Mouse (Mus musculus) heart, embryonic 16.5 days (tissue): Measurements from ENCODE around the gene Gm10037. TPM values are rescaled to one million over a fixed set of nuclear protein-coding genes. Genes with fewer than 3 reads are reported as not detected.
A peak's percentile ranks its signal among the peaks of the same experiment; 100 is the strongest.
"Not testable (repeated sequence)": the region's sequence is repeated elsewhere in the genome, so short reads cannot be mapped to it uniquely, and the experiment has no call there.

Experiments
- ATAC-seq: fragments of 200-750 bp; cut with Nextera tagmentation; replicated peaks from 2 replicates; pipeline ENCODE4 v1.8.0; 2017; ENCODE audit warnings: moderate number of reproducible peaks; ENCODE audit not compliant: insufficient read depth, low FRiP score; ENCODE audit errors: extremely low read depth
- H3K27ac ChIP-seq: fragments of 300-500 bp; sonication (generic); 2 replicates; pipeline ENCODE4 v1.5.1; 2014; ENCODE audit warnings: mild to moderate bottlenecking, low read length, control low read depth, moderate library complexity
- H3K27me3 ChIP-seq: fragments of 300-500 bp; sonication (generic); 2 replicates; pipeline ENCODE4 v1.6.1; 2014; ENCODE audit warnings: low read length, mixed read lengths; ENCODE audit not compliant: control insufficient read depth, insufficient read depth
- H3K36me3 ChIP-seq: fragments of 300-500 bp; sonication (generic); 2 replicates; pipeline ENCODE4 v1.6.1; 2014; ENCODE audit not compliant: control insufficient read depth, insufficient read depth
- H3K4me1 ChIP-seq: fragments of 300-500 bp; sonication (generic); 2 replicates; pipeline ENCODE4 v1.6.1; 2014; ENCODE audit warnings: low read length, mixed read lengths; ENCODE audit not compliant: control insufficient read depth, insufficient read depth
- H3K4me2 ChIP-seq: fragments of 300-500 bp; sonication (generic); 2 replicates; pipeline ENCODE4 v1.6.1; 2014; ENCODE audit warnings: low read depth, mild to moderate bottlenecking, control low read depth, low read length
- H3K4me3 ChIP-seq: fragments of 300-500 bp; sonication (generic); 2 replicates; pipeline ENCODE4 v1.5.1; 2014; ENCODE audit warnings: mild to moderate bottlenecking, control low read depth, low read length
- H3K9ac ChIP-seq: fragments of 300-500 bp; sonication (generic); 2 replicates; pipeline ENCODE4 v1.6.1; 2014; ENCODE audit warnings: low read length, control low read depth
- H3K9me3 ChIP-seq: fragments of 300-500 bp; sonication (generic); replicated peaks from 2 replicates; pipeline ENCODE4 v1.6.1; 2016; ENCODE audit warnings: low read length; ENCODE audit not compliant: control insufficient read depth
- WGBS: fragments of 180-500 bp; shearing (Covaris S2); extraction: QIAGEN DNeasy Blood & Tissue Kit; methylation state at CpG from one replicate; pipeline ENCODE4 v1.1.7; 2014; 5-methylcytosine and 5-hydroxymethylcytosine counted together
- polyA plus RNA-seq: library from polyadenylated mRNA; unstranded; fragments of >200 nt; fragmentation: Nextera tagmentation; extraction: Ambion mirVana; gene quantifications from 2 replicates; pipeline ENCODE4 v1.2.1, GENCODE M21; 2015

Gene Gm10037
- polyA plus RNA-seq, 1 experiment from 2014 or later = 1.2 TPM

DNA sequence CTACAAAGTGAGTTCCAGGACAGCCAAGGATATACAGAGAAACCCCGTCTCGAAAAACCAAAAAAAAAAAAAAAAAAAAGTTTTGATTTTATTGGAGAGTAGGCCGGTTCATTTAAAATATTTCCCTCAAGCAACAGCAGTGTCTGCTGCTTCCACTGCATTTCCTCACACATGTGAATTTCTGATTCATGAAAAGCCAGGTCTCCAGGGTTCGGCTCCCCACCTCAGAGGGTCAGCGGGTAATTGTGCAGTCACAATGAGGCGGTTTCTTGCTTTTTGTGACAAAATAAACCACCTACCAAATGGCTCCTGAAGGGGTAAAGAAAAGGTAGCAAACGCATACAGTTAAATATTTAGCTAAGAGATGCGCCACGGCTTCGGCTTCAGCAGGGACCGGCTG is 32.1 kb downstream of the Gm10037 start, which contains the start of gene BC048507:
BC048507 (plus strand) TSS at position 301 of the 400 bp plus-strand sequence.
- no peaks in the 10 kb centered on the region for H3K36me3 ChIP-seq
- no peaks in the 10 kb centered on the region for H3K4me1 ChIP-seq
- no peaks in the 10 kb centered on the region for H3K27me3 ChIP-seq
- H3K9me3 ChIP-seq = no peaks in the 10 kb centered on the region
- H3K4me3 ChIP-seq = no peak within 1 kb of the TSS
- no peak within 1 kb of the TSS for H3K27ac ChIP-seq
- H3K9ac ChIP-seq = no peak within 1 kb of the TSS
- ATAC-seq = no peak
- no peak within 1 kb of the TSS for H3K4me2 ChIP-seq
- 79% methylated on average over 11 of the region's 11 CpGs for WGBS

DNA sequence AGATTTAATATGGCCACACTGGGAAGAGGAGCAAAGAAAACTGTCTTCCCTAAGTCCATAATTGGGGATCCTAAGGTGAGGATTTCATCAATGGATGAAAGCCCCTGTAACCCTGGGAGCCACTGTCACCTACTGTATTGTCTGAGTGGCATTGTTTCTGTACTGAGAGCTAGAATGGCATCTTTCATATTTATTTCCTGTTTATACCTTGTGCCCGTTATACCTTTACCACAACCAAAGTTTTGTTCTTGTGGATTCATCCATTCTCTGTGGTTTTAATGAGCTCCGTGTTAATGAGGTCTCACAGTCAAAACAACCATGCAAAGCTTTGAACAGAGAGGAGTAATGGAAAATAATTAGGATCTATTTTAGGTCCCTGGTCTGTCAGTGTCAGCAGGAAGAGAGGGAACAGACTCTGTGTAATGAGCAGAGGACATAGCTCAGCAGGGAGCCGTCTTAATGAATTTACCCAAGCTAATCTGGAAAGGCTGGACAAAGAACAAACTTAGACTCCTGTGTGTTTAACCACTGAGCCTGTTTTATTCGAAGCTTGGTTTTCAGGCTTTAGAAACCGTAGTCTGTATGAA is 34.0 kb downstream of the Gm10037 start:
- no peaks in the 10 kb centered on the region for H3K4me1 ChIP-seq
- no peaks in the 10 kb centered on the region for H3K9me3 ChIP-seq
- WGBS = 60% methylated on average over 5 of the region's 5 CpGs
- no peak overlapping the region for H3K9ac ChIP-seq
- no peaks in the 10 kb centered on the region for H3K36me3 ChIP-seq
- no peak overlapping the region for H3K4me2 ChIP-seq
- H3K27ac ChIP-seq = no peak overlapping the region
- H3K27me3 ChIP-seq = no peaks in the 10 kb centered on the region
- no peak overlapping the region for H3K4me3 ChIP-seq
- no peak for ATAC-seq

DNA sequence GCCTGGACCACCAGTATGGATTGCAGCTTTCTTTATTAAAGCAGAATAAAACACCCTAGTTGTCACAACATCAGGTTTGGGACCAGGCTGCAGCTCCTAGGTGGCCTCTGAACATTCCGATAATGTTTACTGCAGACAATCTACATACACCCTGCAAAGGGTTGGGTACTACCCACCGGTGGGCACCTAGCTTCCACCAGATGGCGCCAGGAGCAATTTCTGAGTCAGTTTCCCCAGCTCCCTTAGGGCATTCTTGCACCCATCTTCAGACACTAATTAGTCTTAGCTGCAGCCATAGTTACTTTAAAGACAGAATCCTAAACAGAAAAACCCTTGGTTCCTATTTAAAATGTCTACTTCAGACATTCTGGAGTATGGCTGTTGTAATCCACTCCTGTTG is 37.0 kb downstream of the Gm10037 start:
- no peak overlapping the region for H3K4me3 ChIP-seq
- no peaks in the 10 kb centered on the region for H3K9me3 ChIP-seq
- H3K4me1 ChIP-seq = no peaks in the 10 kb centered on the region
- no peaks in the 10 kb centered on the region for H3K27me3 ChIP-seq
- H3K4me2 ChIP-seq = no peak overlapping the region
- no peak overlapping the region for H3K27ac ChIP-seq
- H3K9ac ChIP-seq = no peak overlapping the region
- H3K36me3 ChIP-seq = no peaks in the 10 kb centered on the region
- WGBS = 26% methylated on average over 3 of the region's 3 CpGs
- ATAC-seq = no peak

DNA sequence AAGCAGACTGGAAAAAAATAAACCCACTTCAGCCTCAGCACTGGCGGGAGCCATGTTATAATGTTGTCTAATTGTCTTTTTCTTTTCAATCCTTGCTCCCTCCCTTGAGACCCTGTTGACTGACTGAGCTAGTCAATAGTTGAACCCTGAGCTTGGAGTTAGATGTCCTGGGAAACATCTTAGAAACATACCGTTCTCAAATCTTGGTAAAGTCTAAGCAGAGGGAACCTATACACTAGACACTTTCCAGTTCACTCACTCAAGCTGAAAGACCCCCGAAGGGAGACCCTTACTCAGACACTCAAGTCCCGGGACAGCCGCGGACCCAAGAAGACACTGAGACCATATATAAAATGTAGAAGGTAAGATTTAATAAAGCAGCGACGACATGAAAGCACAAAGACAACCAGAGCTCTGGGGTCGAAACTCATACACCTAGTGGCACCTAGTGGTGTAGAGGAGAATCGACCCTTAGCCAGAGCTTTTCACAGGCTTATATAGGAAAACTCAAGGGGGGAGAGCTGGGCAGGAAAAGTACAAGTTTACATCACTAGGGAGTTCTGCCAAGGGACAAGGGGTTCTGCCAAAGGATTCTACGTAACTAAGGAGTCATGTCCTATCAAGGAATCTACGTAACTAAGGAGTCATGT is 45.3 kb downstream of the Gm10037 start:
- not testable (repeated sequence) for H3K27ac ChIP-seq, H3K9me3 ChIP-seq, H3K4me1 ChIP-seq, H3K27me3 ChIP-seq, H3K36me3 ChIP-seq, ATAC-seq
- WGBS = 28% methylated on average over 7 of the region's 12 CpGs
- peak overlapping the region; percentile 22 for H3K4me3 ChIP-seq
- peak overlapping the region; percentile 41 for H3K9ac ChIP-seq
- H3K4me2 ChIP-seq = peak overlapping the region; percentile 56

DNA sequence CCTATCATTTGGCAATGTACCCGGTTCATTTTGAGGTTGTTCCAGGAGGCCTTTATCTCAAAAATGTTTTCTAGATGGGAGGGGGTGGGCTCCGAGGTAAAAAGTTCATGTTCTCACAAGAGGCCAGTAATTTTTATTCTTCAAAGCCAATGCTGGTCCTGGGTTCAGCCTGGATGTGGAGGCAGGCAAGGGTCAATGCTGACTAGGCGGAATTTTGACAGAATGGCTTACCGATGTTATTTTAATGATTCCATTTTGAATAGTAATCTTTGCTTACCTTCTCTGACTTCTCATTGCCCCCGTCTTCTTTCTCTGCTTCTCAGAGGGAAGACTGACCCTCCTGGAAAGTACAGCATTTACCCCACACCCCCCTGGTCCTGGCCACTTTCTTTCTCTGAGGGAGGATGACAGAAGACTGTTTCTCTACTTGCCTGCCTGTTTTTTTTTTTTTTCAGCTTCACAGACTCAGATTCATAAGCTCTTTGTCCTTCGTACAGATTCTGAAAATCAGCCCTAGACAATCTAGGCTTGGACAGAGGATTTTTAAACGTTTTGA is 45.9 kb downstream of the Gm10037 start:
- Histone ChIP-seq H3K9me3 (no peaks in the 10 kb centered on the region), H3K36me3 (no peaks in the 10 kb centered on the region), H3K4me2 (no peak overlapping the region), H3K27me3 (no peaks in the 10 kb centered on the region), H3K4me1 (no peaks in the 10 kb centered on the region), H3K9ac (no peak overlapping the region), H3K27ac (peak overlapping the region; percentile 55), H3K4me3 (no peak overlapping the region)
- WGBS = 42% methylated on average over 6 of the region's 7 CpGs
- no peak for ATAC-seq

DNA sequence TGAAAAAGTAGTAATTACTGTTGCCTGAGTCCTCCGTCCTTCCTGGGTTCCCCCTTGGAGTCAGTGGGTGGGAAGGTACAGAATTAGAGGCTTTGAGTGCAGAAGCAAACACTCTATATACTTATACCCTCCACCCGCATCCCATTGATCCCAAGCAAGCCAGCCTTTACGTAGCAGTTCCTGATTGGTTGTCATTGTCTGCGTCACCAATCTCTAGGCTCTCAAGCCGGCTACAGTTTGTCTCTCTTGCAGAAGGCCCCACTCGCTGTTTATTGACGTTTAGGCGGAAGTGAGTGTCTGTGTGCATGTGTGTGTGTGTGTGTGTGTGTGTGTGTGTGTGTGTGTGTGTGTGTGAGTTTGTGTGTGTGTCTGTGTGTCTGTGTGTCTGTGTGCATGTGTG is 53.1 kb downstream of the Gm10037 start:
- Histone ChIP-seq H3K36me3 (no peaks in the 10 kb centered on the region), H3K27me3 (no peaks in the 10 kb centered on the region), H3K27ac (no peak overlapping the region), H3K4me3 (no peak overlapping the region), H3K4me2 (no peak overlapping the region), H3K9ac (no peak overlapping the region), H3K4me1 (no peaks in the 10 kb centered on the region), H3K9me3 (no peaks in the 10 kb centered on the region)
- no peak for ATAC-seq
- 85% methylated on average over 8 of the region's 8 CpGs for WGBS

Other genes starting within 250 kb of the Gm10037 start
- 2.6 and 2.7 TPM in 2 replicates for gene Zfp729b, start 221.4 kb upstream of the Gm10037 start, polyA plus RNA-seq
- not detected in 2 replicates for gene Gm49345, start 193.3 kb upstream of the Gm10037 start, polyA plus RNA-seq
- gene Zfp729a, start 193.3 kb upstream of the Gm10037 start, polyA plus RNA-seq = 1.6 TPM in 2 replicates
- 7.5 and 7.8 TPM in 2 replicates for gene Zfp738, start 144.0 kb upstream of the Gm10037 start, polyA plus RNA-seq
- gene Zfp65, start 101.9 kb upstream of the Gm10037 start, polyA plus RNA-seq = 3.5 and 4.0 TPM in 2 replicates
- gene Zfp85, start 75.9 kb upstream of the Gm10037 start, polyA plus RNA-seq = 3.6 and 3.9 TPM in 2 replicates
- gene Zfp493, start 51.4 kb upstream of the Gm10037 start, polyA plus RNA-seq = 1.3 and 1.7 TPM in 2 replicates
- gene Zfp273, start 17.4 kb upstream of the Gm10037 start, polyA plus RNA-seq = 4.4 and 4.5 TPM in 2 replicates
- gene BC048507, start 32.2 kb downstream of the Gm10037 start, polyA plus RNA-seq = not detected in 2 replicates